Mouse (Mus musculus): ENCODE results near the gene Olfr1369-ps1. TPM values are rescaled to one million over a fixed set of nuclear protein-coding genes. Genes with fewer than 3 reads are reported as not detected.
"Not testable (repeated sequence)": the region's sequence is repeated elsewhere in the genome, so short reads cannot be mapped to it uniquely, and the experiment has no call there.

The Olfr1369-ps1 gene
- total RNA-seq (2021) (not detected), polyA plus RNA-seq (2012; rRNA removed) (not detected in 2 replicates)
- long read RNA-seq: 0 reads

GRCm38 (mm10) chr13:21111183-21111582 is at the start of gene Olfr1369-ps1:
Gene Olfr1369-ps1 (plus strand): TSS chr13:21111483.
- DNase-seq: not testable (repeated sequence)

GRCm38 (mm10) chr13:21066021-21066420 is 45.3 kb upstream of the Olfr1369-ps1 start:
- no peak for DNase-seq

- no peak for DNase-seq
Measured at GRCm38 (mm10) chr13:21074847-21075246, 36.4 kb upstream of the Olfr1369-ps1 start, which contains the start of gene Olfr1370. Gene Olfr1370 (minus strand): TSS chr13:21074947.

GRCm38 (mm10) chr13:21082686-21083085 is 28.6 kb upstream of the Olfr1369-ps1 start:
- DNase-seq: no peak

GRCm38 (mm10) chr13:21109759-21110158 is 1.5 kb upstream of the Olfr1369-ps1 start:
- no peak for DNase-seq

- DNase-seq: no peak
Measured at GRCm38 (mm10) chr13:21110441-21110840, 842 bp upstream of the Olfr1369-ps1 start.

GRCm38 (mm10) chr13:21114121-21114520 is 2.8 kb downstream of the Olfr1369-ps1 start:
- DNase-seq: no peak

- DNase-seq: not testable (repeated sequence)
Measured at GRCm38 (mm10) chr13:21129339-21129738, 18.1 kb downstream of the Olfr1369-ps1 start, which contains the start of gene Olfr263. Gene Olfr263 (plus strand): TSS chr13:21129639.

DNA sequence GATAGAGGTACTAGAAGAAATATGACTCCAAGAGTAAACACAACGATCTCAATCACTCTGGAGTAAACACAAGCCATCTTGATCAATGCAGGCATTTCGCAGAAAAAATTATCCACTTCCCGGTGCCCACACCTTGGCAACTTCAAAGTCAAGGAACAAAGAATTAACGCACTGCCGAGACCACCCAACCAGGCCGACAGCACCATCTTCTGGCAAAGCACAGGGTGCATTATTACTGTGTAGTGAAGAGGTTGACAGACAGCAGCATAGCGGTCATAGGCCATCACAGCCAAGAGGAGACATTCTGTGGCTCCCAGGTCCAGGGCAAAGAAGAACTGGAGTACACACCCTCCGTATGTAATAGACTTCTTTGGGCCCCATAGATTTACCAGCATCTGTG is 31.1 kb downstream of the Olfr1369-ps1 start:
- DNase-seq: peak; percentile 20

DNA sequence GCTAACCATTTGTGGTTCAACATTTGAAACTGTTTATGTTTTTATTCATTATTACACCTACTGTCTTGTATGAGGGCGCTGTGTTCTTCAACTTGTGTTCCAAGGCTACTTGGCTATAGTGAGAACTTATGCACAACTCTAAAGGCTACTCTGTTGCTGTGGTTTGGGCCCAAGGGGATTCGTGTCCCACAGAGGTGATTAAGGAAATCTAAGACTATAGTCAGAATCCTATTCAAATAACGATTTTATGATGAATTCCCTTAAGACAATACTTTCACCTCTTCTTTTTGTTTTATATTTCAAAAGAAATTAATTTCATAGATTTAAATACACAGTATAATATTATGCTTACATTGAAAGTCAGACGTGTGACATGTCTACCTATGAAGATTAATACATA is 34.5 kb downstream of the Olfr1369-ps1 start, which contains the start of gene Olfr1368:
Olfr1368 (minus strand) TSS at position 101 of the 400 bp plus-strand sequence.
- no peak for DNase-seq

DNA sequence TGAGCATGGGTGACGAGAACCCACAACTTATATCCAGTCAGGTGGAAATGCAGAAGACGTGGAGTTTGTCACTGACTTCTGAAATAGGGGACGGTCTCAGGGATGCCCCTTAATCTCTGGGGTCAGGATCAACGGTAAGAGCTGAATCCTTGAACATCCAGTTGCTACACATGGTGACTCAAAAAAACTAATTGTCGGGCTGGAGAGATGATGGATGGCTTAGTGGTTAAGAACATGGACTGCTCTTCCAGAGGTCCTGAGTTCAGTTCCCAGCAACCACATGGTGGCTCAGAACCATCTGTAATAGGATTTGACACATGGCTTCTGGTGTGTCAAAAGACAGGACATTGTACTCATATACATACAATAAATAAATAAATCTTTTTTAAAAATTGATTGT is 44.6 kb downstream of the Olfr1369-ps1 start:
- DNase-seq: no peak

GRCm38 (mm10) chr13:21158071-21158470 is 46.8 kb downstream of the Olfr1369-ps1 start:
- no peak for DNase-seq

DNA sequence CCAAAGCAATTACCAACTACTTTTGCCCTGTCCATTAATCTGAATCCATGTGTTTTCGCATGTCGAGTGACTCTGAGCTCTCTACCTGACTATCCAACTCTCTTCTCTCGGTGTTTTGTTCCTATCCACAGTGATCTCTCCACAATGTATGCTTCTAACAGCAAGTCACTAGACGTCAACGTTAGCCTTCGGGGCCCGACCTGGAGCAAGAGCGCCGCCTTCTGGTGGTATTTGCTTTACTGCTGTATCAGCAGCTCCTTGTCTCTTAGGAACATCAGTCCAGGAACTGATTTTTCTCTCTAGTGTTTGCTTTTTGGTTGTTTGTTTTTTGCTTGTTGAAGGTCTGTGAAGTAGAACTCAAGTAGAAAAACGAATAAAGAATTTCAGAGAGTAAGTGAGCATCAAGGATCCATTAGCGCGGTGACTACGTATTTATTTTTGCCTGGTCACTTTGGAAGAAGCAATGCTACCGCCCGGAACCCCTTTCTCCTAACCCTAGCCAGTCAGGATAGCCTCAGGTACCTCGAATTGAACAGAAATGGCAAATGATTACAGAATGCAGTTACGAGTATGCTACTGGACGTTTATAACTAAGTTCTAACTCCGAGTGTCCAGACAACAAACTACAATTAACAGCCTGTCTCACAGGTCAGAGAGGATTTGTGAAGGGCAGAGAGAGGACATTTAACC is 47.6 kb downstream of the Olfr1369-ps1 start:
- DNase-seq: peak; percentile 88

DNA sequence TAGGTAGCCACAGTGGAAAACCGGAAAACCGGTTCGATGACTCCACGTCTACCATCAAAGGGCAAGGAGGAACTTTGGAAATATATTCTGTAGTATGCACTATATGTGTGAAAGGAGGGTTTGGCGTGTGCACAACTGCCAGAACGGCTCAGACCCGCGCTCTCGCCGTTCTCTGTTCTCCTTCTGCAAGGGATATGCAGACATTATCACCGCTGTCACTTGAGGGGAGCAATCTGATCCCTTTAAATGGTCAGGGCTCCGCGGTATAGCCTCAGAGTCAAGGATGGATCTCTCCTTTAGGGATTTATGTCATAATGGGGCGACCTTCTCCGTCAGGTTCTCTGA is 48.2 kb downstream of the Olfr1369-ps1 start:
- DNase-seq: peak; percentile 33

GRCm38 (mm10) chr13:21160041-21160511 is 48.8 kb downstream of the Olfr1369-ps1 start:
- peak; percentile 21 for DNase-seq

GRCm38 (mm10) chr13:21160657-21161590 is 49.6 kb downstream of the Olfr1369-ps1 start:
- DNase-seq: peak; percentile 92

DNA sequence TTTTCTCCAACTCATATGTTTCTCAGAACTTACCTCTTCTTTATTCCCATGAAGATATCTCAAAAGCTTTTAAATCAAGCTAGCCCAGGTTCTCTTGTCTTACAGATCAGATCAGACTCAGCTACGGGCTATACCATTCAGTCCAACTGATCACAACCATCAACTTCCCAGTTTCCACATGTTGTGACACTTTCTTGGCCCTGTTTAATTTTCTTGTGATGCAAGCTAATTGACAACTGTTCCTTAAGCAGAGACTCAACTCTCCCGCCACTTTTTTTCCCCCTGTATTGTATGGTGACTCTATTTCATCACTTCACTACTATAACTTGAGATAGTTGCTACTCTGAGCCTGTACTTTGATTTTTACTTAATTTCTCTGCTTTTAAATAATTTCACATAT is 50.3 kb downstream of the Olfr1369-ps1 start:
- no peak for DNase-seq

DNA sequence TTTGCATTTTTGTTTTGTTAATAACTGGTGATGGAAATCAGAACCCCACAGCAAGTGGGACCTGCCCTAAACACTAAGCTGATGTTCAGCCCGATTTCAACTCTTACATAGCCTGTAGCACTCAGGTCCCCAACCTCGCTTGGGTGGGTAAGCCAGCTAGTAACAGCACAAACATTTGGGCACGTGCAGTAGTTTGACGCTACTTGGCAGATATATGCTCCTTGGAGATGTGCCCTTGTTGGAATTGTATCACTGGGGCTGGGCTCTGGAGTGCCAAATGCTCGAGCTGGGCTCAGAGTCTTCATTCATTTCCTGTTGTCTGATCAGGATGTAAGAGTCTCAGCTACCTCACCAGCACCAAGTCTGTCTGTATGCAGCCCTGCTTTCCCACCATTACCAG is 51.3 kb downstream of the Olfr1369-ps1 start:
- DNase-seq: no peak

- DNase-seq: peak; percentile 86
Measured at GRCm38 (mm10) chr13:21166936-21167909, 55.9 kb downstream of the Olfr1369-ps1 start.

- DNase-seq: peak; percentile 42
Measured at GRCm38 (mm10) chr13:21167910-21168300, 56.6 kb downstream of the Olfr1369-ps1 start.

DNA sequence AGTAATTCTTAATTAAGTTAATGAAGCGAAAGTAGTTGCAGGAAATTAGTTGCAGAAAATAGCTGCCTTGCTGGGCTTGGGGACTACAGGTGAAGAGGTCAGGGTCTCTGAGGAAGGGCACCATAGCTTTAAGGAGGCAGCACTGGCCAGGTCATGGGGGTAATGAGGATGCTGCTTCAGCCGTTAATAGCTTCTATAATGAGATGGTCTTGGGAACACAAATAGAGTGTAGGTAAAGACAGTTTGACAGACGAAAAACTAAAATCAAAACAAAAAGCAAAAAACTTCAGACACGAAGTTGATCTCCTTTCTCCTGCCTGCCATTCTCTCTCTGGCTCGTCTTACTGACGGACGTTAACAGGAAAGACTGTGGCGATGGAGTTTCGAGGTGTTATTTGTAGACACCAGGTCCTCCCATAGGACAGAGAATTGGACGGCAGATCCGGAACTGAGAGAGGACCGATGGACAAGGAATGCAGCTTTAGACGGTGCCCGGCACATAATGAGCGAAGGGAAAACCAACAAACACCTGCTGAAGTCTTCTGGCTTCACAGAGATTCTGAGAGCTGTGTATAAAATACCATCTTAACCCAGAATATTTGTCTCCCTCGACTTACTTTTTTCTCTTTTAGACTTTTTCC is 57.2 kb downstream of the Olfr1369-ps1 start:
- peak; percentile 55 for DNase-seq

Data from adrenal gland, adult 2 months (tissue).